In genomic region chr3:37569661-37570566, GRCm38 (mm10) we compare ENCODE assay signal across 11 mouse cellular contexts.
A peak's percentile ranks its signal among the peaks of the same experiment; 100 is the strongest.
DNase-seq lines count a peak whose midpoint lies in the region; ATAC-seq lines count a peak whose summit lies in the region.
"Had no signal": no experiment of that assay in that cellular context is flagged by ENCODE, and none has a peak within 500 bp of the region (broad histone marks: within the 10 kb centered on the region; RNA-seq: fewer than 3 reads in every experiment).

No protein-coding gene starts in this region.

- no peaks in the 10 kb centered on the region for H3K27me3 ChIP-seq in liver, embryonic 15.5 days
- H3K27me3 ChIP-seq in liver, embryonic 11.5 days (replicated peaks; ENCODE audit: control insufficient read depth, insufficient read depth, low read length): no peaks in the 10 kb centered on the region
- no peaks in the 10 kb centered on the region for H3K27me3 ChIP-seq in hindbrain, embryonic 11.5 days (ENCODE audit: control insufficient read depth, insufficient read depth, low read length)
- no peaks in the 10 kb centered on the region for H3K27me3 ChIP-seq in midbrain, embryonic 15.5 days (replicated peaks)

- no peak for DNase-seq in liver, embryonic 11.5 days (ENCODE audit: low spot score)
- DNase-seq in embryo, embryonic 10.5 days (ENCODE audit: low spot score): peak; percentile 57
- peak; percentile 29 for DNase-seq in hindbrain, embryonic 11.5 days (ENCODE audit: low spot score)
- no peak for DNase-seq in spleen, adult 12 weeks (ENCODE audit: low spot score)
- no peak for DNase-seq in ovary, postnatal 36 days (ENCODE audit: low spot score)
- DNase-seq in layer of hippocampus, adult 9-10 months (ENCODE audit: low spot score): no peak
- DNase-seq: cerebellum, postnatal 25 days; gastrocnemius, postnatal 36 days; kidney, adult 8-10 months had no signal

- 83% methylated on average over 22 of the region's 22 CpGs for WGBS in liver, embryonic 15.5 days (ENCODE audit: insufficient replicate concordance)
- 78% methylated on average over 22 of the region's 22 CpGs for WGBS in liver, embryonic 11.5 days
- 27% methylated on average over 22 of the region's 22 CpGs for WGBS in hindbrain, embryonic 11.5 days
- WGBS in midbrain, embryonic 15.5 days: 6% methylated on average over 22 of the region's 22 CpGs

- H3K4me2 ChIP-seq in liver, embryonic 15.5 days: no peak overlapping the region
- H3K4me2 ChIP-seq in liver, embryonic 11.5 days: no peak overlapping the region
- 0 out of 2 replicates have a peak overlapping the region, but pooled peaks have one; percentile 14 for H3K4me2 ChIP-seq in hindbrain, embryonic 11.5 days (replicated peaks; ENCODE audit: low read depth, low read length)
- peak overlapping the region; percentile 43 for H3K4me2 ChIP-seq in midbrain, embryonic 15.5 days

- no peaks in the 10 kb centered on the region for H3K9me3 ChIP-seq in liver, embryonic 15.5 days (replicated peaks)
- no peaks in the 10 kb centered on the region for H3K9me3 ChIP-seq in liver, embryonic 11.5 days (ENCODE audit: control insufficient read depth, low read length)
- no peaks in the 10 kb centered on the region for H3K9me3 ChIP-seq in hindbrain, embryonic 11.5 days (ENCODE audit: control insufficient read depth, low read length)
- H3K9me3 ChIP-seq in midbrain, embryonic 15.5 days: no peaks in the 10 kb centered on the region

- H3K9ac ChIP-seq in liver, embryonic 15.5 days: no peak overlapping the region
- H3K9ac ChIP-seq in liver, embryonic 11.5 days (ENCODE audit: low read depth, low read length): no peak overlapping the region
- H3K9ac ChIP-seq in hindbrain, embryonic 11.5 days (ENCODE audit: low read depth, low read length): no peak overlapping the region
- H3K9ac ChIP-seq in midbrain, embryonic 15.5 days: no peak overlapping the region

- no peak overlapping the region for H3K4me3 ChIP-seq in liver, embryonic 15.5 days (replicated peaks)
- H3K4me3 ChIP-seq in liver, embryonic 11.5 days (ENCODE audit: low read depth, low read length): no peak overlapping the region
- no peak overlapping the region for H3K4me3 ChIP-seq in hindbrain, embryonic 11.5 days (ENCODE audit: low read depth, low read length)
- peak overlapping the region; percentile 5; the same call in 1 of the 2 replicates for H3K4me3 ChIP-seq in midbrain, embryonic 15.5 days

- no peak for ATAC-seq in liver, embryonic 15.5 days (ENCODE audit: insufficient read depth)
- ATAC-seq in liver, embryonic 11.5 days (replicated peaks; ENCODE audit: low FRiP score): no peak
- no peak; the same call in 1 of the 2 replicates for ATAC-seq in hindbrain, embryonic 11.5 days (ENCODE audit: low FRiP score)
- ATAC-seq in midbrain, embryonic 15.5 days (replicated peaks): peak; percentile 91

- H3K4me1 ChIP-seq in liver, embryonic 15.5 days (replicated peaks): peaks cover 66% of the 10 kb centered on the region
- peaks cover 19% of the 10 kb centered on the region for H3K4me1 ChIP-seq in liver, embryonic 11.5 days (replicated peaks; ENCODE audit: control insufficient read depth, insufficient read depth, low read length)
- no peaks in the 10 kb centered on the region; the same call in 1 of the 2 replicates for H3K4me1 ChIP-seq in hindbrain, embryonic 11.5 days (replicated peaks; ENCODE audit: control insufficient read depth, insufficient read depth, low read length)
- peaks cover 16% of the 10 kb centered on the region for H3K4me1 ChIP-seq in midbrain, embryonic 15.5 days

- H3K36me3 ChIP-seq in liver, embryonic 15.5 days (replicated peaks): no peaks in the 10 kb centered on the region
- no peaks in the 10 kb centered on the region for H3K36me3 ChIP-seq in liver, embryonic 11.5 days (ENCODE audit: control insufficient read depth, insufficient read depth, low read length)
- no peaks in the 10 kb centered on the region for H3K36me3 ChIP-seq in hindbrain, embryonic 11.5 days (ENCODE audit: control insufficient read depth, insufficient read depth, low read length)
- no peaks in the 10 kb centered on the region for H3K36me3 ChIP-seq in midbrain, embryonic 15.5 days (replicated peaks)

- H3K27ac ChIP-seq in liver, embryonic 15.5 days (replicated peaks): 0 out of 2 replicates have a peak overlapping the region, but pooled peaks have one; percentile 5
- no peak overlapping the region; the same call in 1 of the 2 replicates for H3K27ac ChIP-seq in liver, embryonic 11.5 days (ENCODE audit: low read depth, low read length)
- H3K27ac ChIP-seq in hindbrain, embryonic 11.5 days (ENCODE audit: low read depth, low read length): no peak overlapping the region
- peak overlapping the region; percentile 53; the same call in 1 of the 2 replicates for H3K27ac ChIP-seq in midbrain, embryonic 15.5 days

Comparison
In these comparisons a context has a peak if more than half of its experiments do, and no peak if none do; other contexts are left out.
1. H3K27ac ChIP-seq: peak in liver, embryonic 15.5 days (single experiment) and midbrain, embryonic 15.5 days (single experiment); none in liver, embryonic 11.5 days (single experiment) and hindbrain, embryonic 11.5 days (single experiment).
2. H3K4me2 ChIP-seq: peak in hindbrain, embryonic 11.5 days (single experiment) and midbrain, embryonic 15.5 days (single experiment); none in liver, embryonic 15.5 days (single experiment) and liver, embryonic 11.5 days (single experiment).
3. DNase-seq: peak in embryo, embryonic 10.5 days (single experiment) and hindbrain, embryonic 11.5 days (single experiment); none in liver, embryonic 11.5 days (single experiment), spleen, adult 12 weeks (single experiment), ovary, postnatal 36 days (single experiment) and layer of hippocampus, adult 9-10 months (single experiment).